Comparison of ENCODE assay signal across 15 mouse cellular contexts in genomic region chr9:71621968-71622367, GRCm38 (mm10). TPM values are rescaled to one million over a fixed set of nuclear protein-coding genes. Genes with fewer than 3 reads are reported as not detected.
"Had no signal": no experiment of that assay in that cellular context is flagged by ENCODE, and none has a peak within 500 bp of the region (broad histone marks: within the 10 kb centered on the region; RNA-seq: fewer than 3 reads in every experiment).

No protein-coding gene starts in this region.

- H3K4me3 ChIP-seq: layer of hippocampus, adult 2 months; limb, embryonic 12.5 days; liver, embryonic 13.5 days; lung, embryonic 15.5 days; megakaryocyte, embryonic 14.5 days; midbrain, embryonic 15.5 days; neural tube, embryonic 12.5 days had no signal

- H3K4me1 ChIP-seq: liver, embryonic 13.5 days; midbrain, embryonic 15.5 days; neural tube, embryonic 12.5 days had no signal

- H3K36me3 ChIP-seq: limb, embryonic 12.5 days; liver, embryonic 13.5 days; lung, embryonic 15.5 days; midbrain, embryonic 15.5 days; neural tube, embryonic 12.5 days had no signal

- H3K9me3 ChIP-seq: limb, embryonic 12.5 days; liver, embryonic 13.5 days; lung, embryonic 15.5 days; megakaryocyte, embryonic 14.5 days; midbrain, embryonic 15.5 days; neural tube, embryonic 12.5 days had no signal

- H3K27ac ChIP-seq: layer of hippocampus, adult 2 months; limb, embryonic 12.5 days; liver, embryonic 13.5 days; lung, embryonic 15.5 days; macrophage; midbrain, embryonic 15.5 days; neural tube, embryonic 12.5 days had no signal

- H3K27me3 ChIP-seq: limb, embryonic 12.5 days; liver, embryonic 13.5 days; lung, embryonic 15.5 days; midbrain, embryonic 15.5 days; neural tube, embryonic 12.5 days had no signal

- H3K4me2 ChIP-seq: limb, embryonic 12.5 days; liver, embryonic 13.5 days; lung, embryonic 15.5 days; midbrain, embryonic 11.5 days; midbrain, embryonic 15.5 days; neural tube, embryonic 12.5 days had no signal

- DNase-seq: kidney, postnatal 10 days; kidney, postnatal 4 days; liver; liver, embryonic 13.5 days; liver, postnatal 0 days; thymus, adult 2 months; thymus, postnatal 25 days had no signal

- ATAC-seq: liver, postnatal 0 days; midbrain, embryonic 15.5 days had no signal

- H3K9ac ChIP-seq: limb, embryonic 12.5 days; liver, embryonic 13.5 days; liver, postnatal 0 days; lung, embryonic 15.5 days; midbrain, embryonic 15.5 days; neural tube, embryonic 12.5 days had no signal

RNA-seq across cellular contexts. Expression of gene Myzap, which starts 29.8 kb away (rescaled TPM):
- polyA plus RNA-seq: macrophage had no signal
